Mouse (Mus musculus) lung, postnatal 4 days (tissue): Measurements from ENCODE around the gene Rassf2.

ENCODE experiments used
- DNase-seq, 2 experiments: peaks; one replicate each; pipeline ENCODE4 v3.0.0; 2021

Rassf2 gene

GRCm38 (mm10) chr2:132004495-132005136 lies 25.4 kb downstream of the Rassf2 start:
- DNase-seq, result peak; percentile 54 to 84

DNA sequence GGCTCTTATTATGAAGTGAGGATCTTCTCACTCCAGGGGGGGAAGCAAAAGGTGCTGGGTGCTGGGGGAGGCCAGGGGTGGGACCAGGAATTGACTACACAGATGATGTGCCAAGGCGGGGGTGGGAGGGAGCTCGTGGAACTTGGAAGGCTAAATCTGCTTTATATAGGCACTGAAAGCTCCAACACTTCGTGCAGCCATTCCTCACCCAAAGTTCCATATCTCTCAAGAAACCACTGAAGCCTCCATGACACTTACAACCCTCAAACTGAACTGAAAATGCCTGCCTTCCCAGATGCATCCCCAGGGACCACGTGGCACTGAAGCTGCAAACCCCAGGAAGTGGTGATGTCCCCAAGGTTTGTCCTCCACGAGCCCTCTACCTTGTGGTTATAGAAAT lies 26.1 kb downstream of the Rassf2 start:
- peak in 1 of 2 experiments; percentile 11 for DNase-seq

- peak; percentile 32 to 33 for DNase-seq
These were observed 28.2 kb downstream of the Rassf2 start for GRCm38 (mm10) chr2:132001696-132002334.

- peak in 1 of 2 experiments; percentile 11 for DNase-seq
These were observed 32.7 kb downstream of the Rassf2 start for GRCm38 (mm10) chr2:131997356-131997755.

GRCm38 (mm10) chr2:131996369-131996768 lies 33.7 kb downstream of the Rassf2 start:
- DNase-seq, result peak in 1 of 2 experiments; percentile 15

GRCm38 (mm10) chr2:131995742-131996141 lies 34.3 kb downstream of the Rassf2 start:
- no peak for DNase-seq

DNA sequence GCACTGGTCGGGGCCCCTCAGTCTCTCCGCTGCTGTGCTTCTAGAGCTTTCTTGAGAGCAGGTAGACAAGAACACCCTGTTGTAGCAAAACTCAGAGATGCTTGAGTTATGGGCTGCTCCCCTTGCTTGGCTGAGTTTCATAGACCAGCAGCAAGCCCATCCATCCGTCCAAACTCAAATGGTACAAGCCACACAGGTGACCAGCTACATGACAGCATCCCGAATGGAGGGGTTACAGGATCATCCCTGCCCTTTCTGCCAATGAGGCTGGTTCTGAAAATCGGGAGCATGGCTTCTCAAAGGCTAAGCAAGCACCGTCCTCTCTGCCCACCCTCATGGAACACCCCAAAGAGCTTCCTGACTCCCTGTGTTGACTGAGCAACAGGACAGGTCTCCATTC lies 35.1 kb downstream of the Rassf2 start:
- no peak for DNase-seq

DNA sequence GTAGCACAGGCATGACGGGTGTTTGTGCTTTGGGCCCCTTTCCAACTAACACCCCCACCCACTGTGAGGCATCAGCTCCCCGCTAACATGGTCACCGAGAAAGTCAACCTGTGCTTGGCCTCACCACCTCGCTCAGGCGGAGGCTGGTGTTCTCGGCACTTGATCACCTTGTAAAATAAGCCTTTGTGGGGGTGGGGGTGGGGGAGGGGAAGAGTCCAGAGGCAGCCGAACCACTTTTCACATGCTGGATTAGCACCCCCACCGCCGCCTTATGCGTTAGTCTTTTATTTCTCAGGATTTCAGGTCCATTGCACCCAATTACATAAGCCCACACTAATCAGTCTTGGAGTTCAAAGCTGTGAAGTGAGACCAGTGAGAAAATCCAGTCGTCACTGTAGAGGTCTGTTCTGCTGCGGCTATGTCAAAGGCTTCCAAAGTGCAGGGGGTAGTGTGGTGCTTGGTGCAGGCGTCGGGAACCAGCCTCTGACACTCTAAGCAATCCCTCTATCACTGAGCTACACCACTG lies 36.4 kb downstream of the Rassf2 start:
- DNase-seq, result no peak

DNA sequence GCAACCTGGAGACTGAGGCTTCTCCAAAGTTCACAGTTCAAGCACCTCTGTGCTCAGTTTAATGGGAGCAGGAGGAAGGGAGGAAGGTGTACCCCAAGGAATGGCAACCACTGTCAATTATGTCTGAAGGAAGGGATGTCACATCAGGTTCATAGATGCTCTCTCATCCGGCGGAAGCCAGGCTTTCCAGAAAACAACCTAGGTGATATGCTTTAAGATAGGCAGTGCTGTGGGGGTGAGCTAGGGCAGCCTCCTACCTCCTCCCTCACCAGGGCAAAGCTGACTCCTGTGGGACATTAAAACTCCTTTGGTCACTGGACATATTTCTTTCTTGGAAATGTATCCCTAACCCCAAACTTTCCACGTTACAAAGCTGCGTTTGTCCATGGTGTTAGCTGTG lies 36.9 kb downstream of the Rassf2 start:
- DNase-seq, result no peak

DNA sequence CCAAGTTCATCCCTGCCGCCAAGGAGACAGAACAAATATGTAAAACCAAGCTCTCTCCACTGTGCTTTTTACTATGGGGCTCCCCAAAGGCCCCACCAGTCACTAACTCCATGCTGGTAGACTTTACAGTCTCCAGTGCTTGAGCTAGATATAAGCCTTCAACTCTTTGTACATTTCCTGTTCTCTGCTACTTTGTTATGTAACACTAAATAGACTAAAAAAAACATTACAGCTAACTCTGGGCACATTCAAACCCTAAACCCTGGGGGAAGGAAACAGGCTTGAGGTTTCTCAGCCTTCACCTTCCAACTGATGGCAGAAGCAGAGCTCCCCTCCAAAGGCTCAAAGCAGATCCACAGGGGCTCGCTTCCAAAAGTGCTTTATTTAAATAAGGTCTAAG lies 37.6 kb downstream of the Rassf2 start:
- no peak for DNase-seq

DNA sequence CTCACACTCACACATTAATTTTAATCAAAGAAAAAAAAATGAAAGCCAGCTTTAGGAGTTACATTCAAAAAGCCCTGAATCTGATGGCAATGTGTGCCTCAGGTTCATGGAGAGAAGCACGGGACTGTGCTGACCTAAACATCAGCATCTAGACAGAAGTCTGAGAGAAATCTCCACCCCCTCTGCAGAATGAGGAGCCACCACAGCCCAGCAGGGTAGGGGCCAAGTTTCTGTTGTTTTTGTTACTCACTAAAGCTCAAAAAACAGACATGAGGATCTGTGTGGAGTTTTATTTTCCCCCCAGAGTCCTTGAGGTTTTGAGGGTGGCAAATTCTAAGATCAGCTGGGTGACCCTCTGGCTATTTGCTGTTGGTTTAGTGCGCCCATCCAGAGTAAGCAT lies 41.5 kb downstream of the Rassf2 start:
- DNase-seq, result no peak

DNA sequence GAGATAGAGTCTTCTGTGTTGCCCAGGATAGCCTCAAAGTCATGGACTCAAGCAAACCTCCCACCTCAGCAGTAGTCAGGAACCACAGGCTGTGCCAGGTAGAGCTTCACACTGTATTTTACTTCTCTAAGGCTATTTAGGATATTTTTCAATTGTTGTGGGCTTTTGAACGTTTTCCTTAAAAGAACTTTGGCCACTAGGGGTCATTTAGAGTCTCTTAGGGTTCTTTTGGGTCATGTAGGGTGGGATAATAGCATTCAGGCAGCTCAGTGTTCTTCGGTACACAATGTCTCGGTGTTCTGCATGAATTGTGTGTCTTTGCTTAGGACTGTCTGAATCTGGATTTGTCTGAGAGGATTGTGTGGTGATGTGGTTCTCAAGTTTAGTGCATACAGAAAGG lies 42.1 kb downstream of the Rassf2 start:
- DNase-seq, result no peak

DNA sequence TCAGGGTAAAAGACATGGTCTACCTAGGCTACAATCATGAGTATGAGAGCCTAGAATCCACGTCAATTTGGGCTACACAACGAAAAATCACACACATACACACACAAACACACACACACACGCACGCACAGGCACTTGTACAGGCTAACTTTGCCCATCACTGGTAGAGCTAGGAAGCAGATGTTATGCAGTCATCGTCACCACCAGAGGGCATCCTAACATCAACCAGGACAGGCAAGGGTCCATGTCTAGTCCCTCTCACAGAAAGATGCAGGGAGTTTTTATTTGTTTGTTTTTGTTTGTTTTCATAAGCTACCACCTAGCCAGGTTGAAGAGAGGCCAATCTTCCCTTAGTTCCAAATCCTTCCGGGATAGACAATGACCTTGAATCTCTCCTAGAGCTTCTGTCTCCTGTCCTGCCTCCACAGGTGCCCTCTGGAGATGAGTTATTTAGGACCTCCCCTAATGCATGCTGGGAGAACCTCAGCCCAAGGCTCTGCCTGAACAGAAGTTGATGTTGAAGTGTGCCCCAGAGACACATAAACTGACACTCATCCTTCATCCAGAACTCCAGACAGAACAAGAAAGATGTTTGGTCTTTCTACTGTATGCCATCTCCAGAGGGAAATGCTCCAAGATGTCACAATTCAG lies 47.4 kb downstream of the Rassf2 start:
- peak in 1 of 2 experiments; percentile 75 for DNase-seq

DNA sequence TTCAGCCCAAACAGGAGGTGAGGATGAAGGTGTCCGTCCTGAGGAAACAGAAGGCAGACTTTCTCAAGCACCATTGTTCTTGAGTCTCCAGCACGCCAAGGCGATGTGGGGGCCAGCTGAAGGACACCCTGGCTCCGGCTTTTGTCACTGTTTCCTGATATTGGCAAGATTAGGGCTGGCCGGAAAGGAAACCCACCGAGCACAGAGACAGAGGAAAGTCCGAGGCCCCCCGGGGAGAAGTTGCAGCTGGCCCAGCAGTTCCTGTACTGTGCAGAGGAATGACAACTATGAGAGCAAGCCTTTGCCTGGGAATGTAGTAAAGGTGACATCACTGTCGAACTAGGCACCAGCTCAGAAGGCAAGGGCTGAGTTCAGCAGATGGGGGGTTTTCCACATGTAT lies 49.2 kb downstream of the Rassf2 start:
- peak; percentile 58 to 83 for DNase-seq

- DNase-seq, result no peak
These were observed 53.4 kb downstream of the Rassf2 start for GRCm38 (mm10) chr2:131976663-131977062.

GRCm38 (mm10) chr2:131971098-131971497 lies 59.0 kb downstream of the Rassf2 start:
- DNase-seq, result no peak

- no peak for DNase-seq
These were observed 59.5 kb downstream of the Rassf2 start for GRCm38 (mm10) chr2:131970597-131970996.

GRCm38 (mm10) chr2:131961671-131962070 lies 68.4 kb downstream of the Rassf2 start:
- DNase-seq, result peak in 1 of 2 experiments; percentile 4

DNA sequence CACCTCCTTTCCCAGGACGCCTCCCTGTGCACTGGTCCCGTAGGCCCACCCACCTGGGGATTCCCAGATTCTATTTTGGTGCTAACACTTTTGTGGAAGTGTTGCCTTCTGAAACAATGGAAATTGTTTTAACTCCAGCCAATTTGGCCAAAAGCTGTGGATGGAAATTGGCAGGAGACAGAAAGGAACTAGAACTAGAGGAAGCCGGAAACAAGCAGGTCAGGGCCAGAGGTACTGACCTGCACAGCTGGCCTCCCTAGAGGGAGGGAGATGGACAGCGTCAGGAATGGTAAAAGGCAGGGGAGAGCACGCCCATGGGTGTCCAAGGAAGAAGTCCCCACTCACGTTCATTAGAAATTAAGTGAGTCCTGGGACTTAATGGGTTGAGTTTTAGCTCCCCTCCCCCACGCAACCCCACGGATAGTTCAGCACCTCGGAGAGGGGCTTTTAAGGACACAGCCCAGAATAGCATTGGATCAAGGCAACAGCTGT lies 72.3 kb downstream of the Rassf2 start:
- DNase-seq, result no peak

DNA sequence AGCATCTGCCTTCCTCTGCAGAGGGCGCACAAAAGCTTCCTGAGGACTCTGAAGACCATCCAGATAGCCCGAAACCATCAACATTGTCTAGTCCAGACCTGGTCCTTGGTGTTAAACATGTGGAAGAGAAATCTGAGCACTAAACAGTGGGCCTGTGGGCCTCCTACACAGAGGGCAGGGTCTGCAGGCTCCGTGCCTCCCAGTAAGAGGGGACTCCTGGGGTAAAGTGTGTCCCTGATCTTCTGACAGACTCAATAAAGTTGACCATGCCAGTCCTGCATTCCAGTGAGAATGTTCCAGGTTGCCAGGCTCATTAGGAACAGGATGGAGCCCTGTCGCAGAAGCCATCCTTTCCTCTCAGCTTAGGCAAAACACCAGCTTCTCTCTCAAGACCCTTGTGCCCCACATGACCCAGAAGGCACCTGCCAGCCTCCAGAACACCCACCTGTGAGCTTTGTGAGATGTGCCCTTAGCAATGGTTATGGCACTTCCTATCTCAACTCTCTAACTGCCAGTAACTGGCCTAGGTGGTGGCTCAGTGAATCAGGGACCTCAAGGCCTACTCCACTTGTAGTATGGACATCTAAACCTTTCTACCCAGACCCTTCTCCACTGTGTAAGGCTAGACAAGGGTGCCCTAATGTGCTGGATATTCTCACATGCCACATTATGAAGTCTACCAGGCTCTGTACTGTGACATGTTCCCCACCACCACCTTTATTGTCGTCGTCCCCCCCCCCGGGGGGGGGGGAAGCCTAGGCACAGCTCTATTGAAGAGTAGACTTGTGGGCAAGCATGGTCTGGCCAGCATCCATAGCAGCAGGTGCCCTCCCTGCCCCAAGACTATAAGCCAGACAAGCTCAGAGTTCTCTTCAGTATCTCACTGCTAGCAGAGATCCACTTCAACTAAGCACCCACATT lies 73.5 kb downstream of the Rassf2 start:
- peak in 1 of 2 experiments; percentile 15 for DNase-seq

GRCm38 (mm10) chr2:131955264-131955663 lies 74.8 kb downstream of the Rassf2 start:
- DNase-seq, result peak; percentile 59 to 68

- DNase-seq, result peak in 1 of 2 experiments; percentile 44
These were observed 75.2 kb downstream of the Rassf2 start for GRCm38 (mm10) chr2:131954835-131955234.

- no peak for DNase-seq
These were observed 76.3 kb downstream of the Rassf2 start for GRCm38 (mm10) chr2:131953711-131954110.
